Comparison of ENCODE assay signal across 8 mouse cellular contexts in genomic region chr4:152107493-152107892, GRCm38 (mm10). TPM values are rescaled to one million over a fixed set of nuclear protein-coding genes. Genes with fewer than 3 reads are reported as not detected.
DNase-seq lines count a peak whose midpoint lies in the region; ATAC-seq lines count a peak whose summit lies in the region.

No protein-coding gene starts in this region.

- peak overlapping the region; percentile 33 for H3K4me3 ChIP-seq in forebrain, embryonic 15.5 days
- H3K4me3 ChIP-seq in midbrain, embryonic 11.5 days (ENCODE audit: low read depth, low read length), result peak overlapping the region; percentile 30

- no peaks in the 10 kb centered on the region for H3K9me3 ChIP-seq in forebrain, embryonic 15.5 days
- H3K9me3 ChIP-seq in midbrain, embryonic 11.5 days (ENCODE audit: control insufficient read depth, low read length), result no peaks in the 10 kb centered on the region

- DNase-seq in thymus, postnatal 14 days, result peak; percentile 42
- DNase-seq in thymus, postnatal 10 days (ENCODE audit: low spot score in 2 of 2), result no peak
- peak; percentile 86 to 92 for DNase-seq in kidney, postnatal 4 days
- no peak for DNase-seq in midbrain, embryonic 11.5 days (ENCODE audit: low spot score, missing footprints)
- no peak for DNase-seq in cerebellum, adult 11 months
- no peak for DNase-seq in right cerebral cortex, postnatal 25 days
- DNase-seq in adipocyte (ENCODE audit: low spot score), result no peak

- peaks cover 7% of the 10 kb centered on the region; the same call in 1 of the 2 replicates for H3K36me3 ChIP-seq in forebrain, embryonic 15.5 days
- no peaks in the 10 kb centered on the region for H3K36me3 ChIP-seq in midbrain, embryonic 11.5 days (ENCODE audit: control insufficient read depth, insufficient read depth, low read length)

- H3K9ac ChIP-seq in forebrain, embryonic 15.5 days (replicated peaks), result 0 out of 2 replicates have a peak overlapping the region, but pooled peaks have one; percentile 1
- H3K9ac ChIP-seq in midbrain, embryonic 11.5 days (ENCODE audit: low read length), result peak overlapping the region; percentile 56

- H3K27me3 ChIP-seq in forebrain, embryonic 15.5 days, result no peaks in the 10 kb centered on the region
- peaks cover 4% of the 10 kb centered on the region for H3K27me3 ChIP-seq in midbrain, embryonic 11.5 days (ENCODE audit: control insufficient read depth, insufficient read depth, low read length)

- ATAC-seq in forebrain, embryonic 15.5 days (replicated peaks), result peak; percentile 45
- peak; percentile 66 for ATAC-seq in midbrain, embryonic 11.5 days (ENCODE audit: low FRiP score)

- H3K4me2 ChIP-seq in forebrain, embryonic 15.5 days (replicated peaks), result peak overlapping the region; percentile 54
- H3K4me2 ChIP-seq in midbrain, embryonic 11.5 days, result peak overlapping the region; percentile 69

- 0 out of 2 replicates have a peak overlapping the region, but pooled peaks have one; percentile 45 for H3K27ac ChIP-seq in forebrain, embryonic 15.5 days (replicated peaks)
- no peak overlapping the region for H3K27ac ChIP-seq in midbrain, embryonic 11.5 days (ENCODE audit: low read depth, low read length)

- H3K4me1 ChIP-seq in forebrain, embryonic 15.5 days, result peaks cover 15% of the 10 kb centered on the region
- peaks cover 10% of the 10 kb centered on the region for H3K4me1 ChIP-seq in midbrain, embryonic 11.5 days (ENCODE audit: control insufficient read depth, insufficient read depth, low read length)

- WGBS in forebrain, embryonic 15.5 days, result 2% methylated on average over 23 of the region's 24 CpGs
- WGBS in midbrain, embryonic 11.5 days, result 6% methylated on average over 24 of the region's 24 CpGs

RNA-seq across cellular contexts. Expression of gene Tnfrsf25, which starts 8.2 kb away (rescaled TPM):
- polyA plus RNA-seq in forebrain, embryonic 15.5 days (2015; fragmentation: Nextera tagmentation; extraction: Ambion mirVana), result 0.53 and 1.0 TPM in 2 replicates
- polyA plus RNA-seq in midbrain, embryonic 11.5 days (2014; fragmentation: Nextera tagmentation; extraction: Ambion mirVana), result 0.28 and 0.31 TPM in 2 replicates

RNA-seq across cellular contexts. Expression of gene Plekhg5, which starts 35.2 kb away (rescaled TPM):
- polyA plus RNA-seq in forebrain, embryonic 15.5 days (2015; fragmentation: Nextera tagmentation; extraction: Ambion mirVana), result 9.3 and 10.9 TPM in 2 replicates
- 3.6 and 5.1 TPM in 2 replicates for polyA plus RNA-seq in midbrain, embryonic 11.5 days (2014; fragmentation: Nextera tagmentation; extraction: Ambion mirVana)

RNA-seq across cellular contexts. Expression of gene Espn, which starts 44.7 kb away (rescaled TPM):
- polyA plus RNA-seq in forebrain, embryonic 15.5 days (2015; fragmentation: Nextera tagmentation; extraction: Ambion mirVana), result 0.09 and 0.10 TPM in 2 replicates
- 0.33 and 0.61 TPM in 2 replicates for polyA plus RNA-seq in midbrain, embryonic 11.5 days (2014; fragmentation: Nextera tagmentation; extraction: Ambion mirVana)

RNA-seq across cellular contexts. Expression of gene Hes2, which starts 51.2 kb away (rescaled TPM):
- not detected in 2 replicates for polyA plus RNA-seq in forebrain, embryonic 15.5 days (2015; fragmentation: Nextera tagmentation; extraction: Ambion mirVana)
- polyA plus RNA-seq in midbrain, embryonic 11.5 days (2014; fragmentation: Nextera tagmentation; extraction: Ambion mirVana), result 1.0 and 1.4 TPM in 2 replicates

Comparison
In these comparisons a context has a peak if more than half of its experiments do, and no peak if none do; other contexts are left out.
1. DNase-seq: peak in thymus, postnatal 14 days (single experiment) and kidney, postnatal 4 days (2 of 2); none in thymus, postnatal 10 days (0 of 2), midbrain, embryonic 11.5 days (single experiment), cerebellum, adult 11 months (single experiment), right cerebral cortex, postnatal 25 days (single experiment) and adipocyte (single experiment).